Mouse (Mus musculus): Measurements from ENCODE around the gene Abtb2. TPM values are rescaled to one million over a fixed set of nuclear protein-coding genes. Genes with fewer than 3 reads are reported as not detected.

The Abtb2 gene
- total RNA-seq, 2 experiments from 2014 or later = 10.7 to 11.0 TPM

GRCm38 (mm10) chr2:103640861-103641260 is 74.8 kb downstream of the Abtb2 start:
- no peak for DNase-seq (ENCODE audit: extremely low spot score in 1 of 2, low spot score in 2 of 2)
- intact Hi-C loops (cut with DNase I) = no loop called here

DNA sequence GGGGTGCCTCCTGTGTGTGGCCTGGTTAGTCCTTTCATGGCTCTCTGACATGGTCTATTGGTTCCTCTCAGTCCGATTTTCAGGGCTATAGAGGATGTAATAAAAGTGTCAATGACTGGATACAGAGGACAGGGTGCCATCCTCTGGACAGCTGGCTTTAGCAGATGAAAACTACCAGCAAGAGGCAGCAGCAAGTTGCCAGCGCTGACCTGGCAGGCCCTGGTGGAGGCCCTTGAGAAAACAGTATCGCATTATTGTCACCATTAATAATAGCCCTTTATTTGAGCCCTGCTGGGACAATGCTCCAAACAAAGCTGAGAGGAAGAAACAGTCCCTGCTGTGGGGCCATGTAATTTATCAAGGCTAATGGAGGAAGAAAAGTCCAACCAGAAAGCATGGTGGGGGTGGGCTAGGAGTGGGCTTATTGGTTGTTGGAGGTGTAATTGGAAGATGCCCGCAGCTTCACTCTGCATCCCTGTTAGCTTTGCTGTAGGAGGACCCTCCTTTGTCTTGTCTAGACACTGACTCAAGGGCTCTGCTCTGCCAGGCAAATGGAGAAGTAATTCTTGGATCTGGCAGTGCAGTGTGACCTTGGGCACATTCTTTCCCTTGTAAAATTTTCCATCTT is 77.6 kb downstream of the Abtb2 start:
- no peak for DNase-seq (ENCODE audit: extremely low spot score in 1 of 2, low spot score in 2 of 2)
- intact Hi-C loops (cut with DNase I) = no loop called here

GRCm38 (mm10) chr2:103644418-103644817 is 78.3 kb downstream of the Abtb2 start:
- intact Hi-C loops (cut with DNase I) = no loop called here

DNA sequence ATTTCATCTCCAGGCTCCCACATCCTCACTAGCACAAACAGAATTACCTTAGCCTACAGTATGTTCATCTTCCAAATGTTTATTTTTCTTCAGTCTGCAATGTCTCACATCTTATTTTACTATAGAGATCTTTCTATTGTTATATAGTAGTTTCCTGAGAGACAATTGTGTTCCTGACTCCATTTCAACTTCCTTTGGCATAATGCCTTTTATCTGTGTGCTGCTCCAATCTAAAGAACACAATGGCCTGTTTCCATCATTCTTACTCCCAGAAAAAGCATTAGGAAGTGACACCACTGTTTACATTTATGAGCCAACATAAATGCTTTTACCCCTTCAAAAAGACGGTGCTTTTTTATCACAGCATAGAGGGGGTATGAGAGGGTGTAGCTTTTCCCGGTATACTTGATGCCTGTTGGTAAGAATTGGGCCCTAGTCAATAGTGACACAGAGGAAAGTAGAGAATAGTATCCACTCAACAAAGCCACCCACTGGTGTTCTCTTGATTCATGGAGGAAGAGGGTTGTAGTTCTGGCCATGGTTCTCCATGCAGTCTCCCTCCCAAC is 84.3 kb downstream of the Abtb2 start:
- DNase-seq (ENCODE audit: extremely low spot score in 1 of 2, low spot score in 2 of 2) = no peak
- intact Hi-C loops (cut with DNase I) = no loop called here

More at GRCm38 (mm10) chr2:103644418-103644817, 78.3 kb downstream of the Abtb2 start:
- no peak for DNase-seq (ENCODE audit: extremely low spot score in 1 of 2, low spot score in 2 of 2)

- intact Hi-C loops (cut with DNase I) = no loop called here
Observed at GRCm38 (mm10) chr2:103652121-103652520, 86.0 kb downstream of the Abtb2 start.

GRCm38 (mm10) chr2:103655037-103655436 is 88.9 kb downstream of the Abtb2 start:
- DNase-seq (ENCODE audit: extremely low spot score in 1 of 2, low spot score in 2 of 2) = no peak
- intact Hi-C loops (cut with DNase I) = no loop called here

More at GRCm38 (mm10) chr2:103652121-103652520, 86.0 kb downstream of the Abtb2 start:
- no peak for DNase-seq (ENCODE audit: extremely low spot score in 1 of 2, low spot score in 2 of 2)

- intact Hi-C loops (cut with DNase I) = no loop called here
Observed at GRCm38 (mm10) chr2:103656028-103656427, 89.9 kb downstream of the Abtb2 start.

GRCm38 (mm10) chr2:103659167-103659566 is 93.1 kb downstream of the Abtb2 start:
- no peak for DNase-seq (ENCODE audit: extremely low spot score in 1 of 2, low spot score in 2 of 2)
- intact Hi-C loops (cut with DNase I) = no loop called here

More at GRCm38 (mm10) chr2:103656028-103656427, 89.9 kb downstream of the Abtb2 start:
- no peak for DNase-seq (ENCODE audit: extremely low spot score in 1 of 2, low spot score in 2 of 2)

GRCm38 (mm10) chr2:103659648-103660556 is 93.8 kb downstream of the Abtb2 start:
- no peak for DNase-seq (ENCODE audit: extremely low spot score in 1 of 2, low spot score in 2 of 2)
- intact Hi-C loops (cut with DNase I) = no loop called here

DNA sequence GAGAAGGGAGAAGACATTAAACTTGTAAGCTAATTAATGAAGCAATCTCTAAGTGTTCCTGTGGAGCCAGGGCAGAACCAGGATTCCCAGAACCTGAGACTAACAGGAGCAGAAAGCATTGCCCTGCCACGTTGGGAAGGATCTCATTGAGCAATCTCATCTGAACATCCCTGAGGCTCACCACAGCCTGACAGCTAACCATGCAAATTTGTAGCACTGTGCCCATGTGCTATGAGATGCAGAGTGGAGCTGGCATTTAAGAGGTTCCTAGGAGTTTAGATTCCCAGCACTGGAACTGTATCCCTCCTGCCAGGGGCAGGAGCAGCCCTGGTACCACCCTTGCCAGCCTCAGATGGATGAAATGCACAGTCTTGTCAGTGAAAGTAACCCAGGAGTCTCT is 95.6 kb downstream of the Abtb2 start:
- intact Hi-C loops (cut with DNase I) = no loop called here
- no peak for DNase-seq (ENCODE audit: extremely low spot score in 1 of 2, low spot score in 2 of 2)

- intact Hi-C loops (cut with DNase I) = no loop called here
- DNase-seq (ENCODE audit: extremely low spot score in 1 of 2, low spot score in 2 of 2) = no peak
Observed at GRCm38 (mm10) chr2:103662121-103662520, 96.0 kb downstream of the Abtb2 start.

DNA sequence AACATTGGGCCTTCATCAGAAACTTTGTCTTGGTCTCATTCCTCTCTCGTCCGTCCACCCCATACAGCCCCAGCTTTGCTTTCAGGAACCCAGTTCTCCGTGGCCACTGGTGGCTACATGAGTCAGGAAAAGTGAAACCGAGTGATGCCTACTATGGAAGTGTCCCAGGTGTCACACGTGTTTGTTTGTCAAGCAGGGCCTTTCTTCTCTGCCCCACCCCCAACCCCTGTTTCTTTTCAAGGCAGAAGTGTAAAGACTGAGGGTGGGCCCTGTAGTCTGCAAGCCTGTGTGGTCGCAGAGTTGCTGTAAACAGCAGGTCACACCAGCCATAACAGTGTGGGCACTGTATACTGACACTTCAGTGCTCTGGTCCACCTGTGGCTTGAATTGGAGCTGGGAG is 98.2 kb downstream of the Abtb2 start:
- no peak for DNase-seq (ENCODE audit: extremely low spot score in 1 of 2, low spot score in 2 of 2)
- intact Hi-C loops (cut with DNase I) = no loop called here

DNA sequence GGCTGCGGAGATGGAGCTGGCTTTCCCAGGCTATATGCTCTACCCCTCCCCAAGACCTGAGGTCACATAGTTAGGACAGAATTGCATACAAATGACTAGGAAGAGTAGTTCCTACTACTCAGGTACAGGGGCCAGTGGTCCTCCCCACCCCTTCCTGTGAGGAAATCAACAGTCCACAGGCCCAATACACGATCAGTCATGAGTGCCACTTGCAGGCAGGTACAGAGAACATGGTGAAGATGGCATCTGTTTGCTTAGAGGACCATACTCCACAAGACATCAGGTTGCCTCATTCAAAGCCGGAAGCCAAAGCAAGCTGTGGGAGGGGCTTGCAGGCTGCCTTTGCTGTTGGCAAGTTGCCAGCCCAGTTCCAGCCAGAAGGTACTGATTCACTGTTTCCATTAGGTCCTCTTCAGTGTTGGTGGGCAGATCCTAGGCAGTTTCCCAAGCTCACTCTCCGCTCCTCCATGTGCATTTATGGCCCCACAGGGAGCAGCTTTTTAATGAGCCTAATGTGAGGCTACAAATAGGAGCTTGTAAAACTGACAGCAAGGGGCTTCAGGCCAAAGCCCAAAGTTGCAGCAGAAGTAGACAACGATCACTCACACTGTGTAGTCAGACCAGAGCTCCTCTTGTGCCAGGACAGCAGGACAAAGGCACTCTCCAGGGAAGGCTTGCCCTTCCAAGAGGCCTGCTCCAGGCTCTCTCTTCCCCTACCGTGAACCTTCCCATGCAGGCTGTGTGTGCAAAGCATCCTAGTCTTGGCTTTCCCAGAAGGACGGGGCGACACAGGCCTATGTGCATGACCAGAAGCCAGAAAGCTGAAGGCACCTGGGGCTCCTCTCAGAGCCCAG is 102.1 kb downstream of the Abtb2 start:
- intact Hi-C loops (cut with DNase I) = no loop called here

DNA sequence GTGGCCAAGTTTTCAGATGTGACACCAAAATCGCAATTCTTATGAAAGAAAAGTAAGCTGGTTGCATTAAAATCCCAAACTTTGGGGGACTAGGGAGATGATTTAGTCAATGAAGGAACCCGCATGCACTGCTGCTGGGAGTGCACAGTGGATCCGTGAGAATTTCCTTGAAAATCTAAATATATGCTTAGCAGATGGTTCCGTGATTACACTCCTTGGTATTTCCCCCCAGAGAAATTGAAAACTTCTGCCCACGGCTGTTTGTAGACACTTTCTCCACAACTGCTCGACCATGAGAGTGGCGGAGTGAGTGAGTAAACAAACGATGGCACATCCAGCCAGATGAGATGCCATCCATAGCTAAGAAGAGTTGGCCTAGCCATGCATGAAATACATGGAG is 102.8 kb downstream of the Abtb2 start:
- intact Hi-C loops (cut with DNase I) = no loop called here
- no peak for DNase-seq (ENCODE audit: extremely low spot score in 1 of 2, low spot score in 2 of 2)

More for the DNA sequence above, 102.1 kb downstream of the Abtb2 start:
- DNase-seq (ENCODE audit: extremely low spot score in 1 of 2, low spot score in 2 of 2) = peak; percentile 27 to 80

DNA sequence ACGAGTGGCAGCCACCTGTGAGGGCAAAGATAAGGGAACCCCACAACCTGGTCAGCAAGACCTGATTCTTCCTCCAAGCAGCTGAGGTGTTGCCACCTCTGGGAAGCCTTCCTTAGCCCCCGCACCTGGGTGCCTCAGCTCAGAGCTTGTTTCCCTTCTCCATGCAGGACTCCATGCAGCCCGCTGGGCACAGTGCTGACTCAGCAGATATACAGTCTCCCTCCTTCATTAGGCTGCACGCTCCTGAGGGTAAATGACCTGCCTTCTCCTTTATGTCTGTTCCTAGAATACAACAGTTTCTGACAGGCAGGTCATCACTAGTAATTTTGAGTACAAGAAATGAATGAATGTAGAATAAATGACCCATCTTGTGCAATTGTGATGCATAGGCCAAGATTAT is 103.5 kb downstream of the Abtb2 start:
- no peak for DNase-seq (ENCODE audit: extremely low spot score in 1 of 2, low spot score in 2 of 2)
- intact Hi-C loops (cut with DNase I) = no loop called here

DNA sequence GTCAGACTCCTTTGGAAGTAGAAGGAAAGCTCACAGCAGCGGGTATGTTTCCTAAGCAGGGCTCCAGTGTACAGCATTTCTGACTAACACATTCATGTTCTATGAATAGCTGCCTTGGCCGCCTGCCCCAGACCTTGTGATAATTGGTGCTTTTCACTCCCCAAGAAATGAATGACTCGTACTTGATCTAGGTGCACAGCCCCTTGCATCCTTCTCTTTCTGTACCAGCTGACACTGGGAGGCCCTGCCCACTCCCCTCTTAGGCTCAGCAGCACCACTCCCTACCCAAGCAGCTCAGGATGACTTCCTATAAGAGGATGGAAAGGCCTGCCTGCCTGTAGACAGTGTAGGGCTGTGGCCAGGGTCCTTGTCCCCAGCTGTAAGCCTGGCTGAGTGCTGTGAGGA is 104.2 kb downstream of the Abtb2 start:
- intact Hi-C loops (cut with DNase I) = no loop called here
- DNase-seq (ENCODE audit: extremely low spot score in 1 of 2, low spot score in 2 of 2) = peak; percentile 56 to 76

DNA sequence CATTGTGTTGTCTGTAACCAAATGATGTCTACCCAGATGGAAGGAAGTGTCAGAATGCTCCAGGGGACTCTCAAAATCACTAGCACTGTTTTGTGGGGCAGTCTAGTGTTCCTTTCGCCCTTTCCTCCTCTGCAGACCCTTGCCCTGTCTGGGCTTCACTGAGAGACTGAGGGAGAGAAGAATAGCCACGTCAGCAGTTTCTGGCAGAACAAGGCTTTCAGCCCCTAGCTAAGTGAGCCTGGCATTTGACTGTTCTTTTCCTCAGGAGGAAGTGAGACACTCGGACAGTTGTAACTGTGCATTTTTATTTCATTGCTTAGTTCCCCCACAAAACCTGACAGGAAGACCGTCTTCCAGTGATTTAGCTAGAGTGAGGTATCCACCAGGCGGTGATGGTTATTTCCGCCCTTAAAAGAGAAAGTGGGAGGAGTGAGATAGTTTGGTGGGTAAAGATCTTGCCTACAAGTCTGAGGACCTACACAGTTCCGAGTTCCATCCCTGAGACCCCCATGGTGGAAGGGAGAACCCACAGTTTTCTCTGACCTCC is 106.5 kb downstream of the Abtb2 start:
- intact Hi-C loops (cut with DNase I) = no loop called here
- no peak for DNase-seq (ENCODE audit: extremely low spot score in 1 of 2, low spot score in 2 of 2)

DNA sequence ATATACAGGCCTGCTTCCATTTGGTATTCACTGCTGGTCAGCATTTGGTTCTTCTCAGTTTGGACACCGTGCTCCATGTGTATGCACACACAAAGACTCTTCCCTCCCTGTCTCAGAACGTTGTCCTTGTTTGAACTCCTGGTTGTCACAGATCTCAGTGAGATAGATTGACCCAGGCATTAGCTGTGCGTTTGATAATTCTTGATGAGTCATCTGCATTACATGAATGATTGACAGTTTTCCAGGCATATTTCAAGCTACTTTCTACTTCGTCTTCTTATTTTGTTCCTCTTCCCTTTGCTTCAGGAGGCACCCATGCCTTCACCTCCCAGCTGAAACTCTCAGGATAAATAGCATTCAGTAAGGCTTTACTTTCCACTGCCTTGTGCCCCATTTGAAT is 107.5 kb downstream of the Abtb2 start:
- no peak for DNase-seq (ENCODE audit: extremely low spot score in 1 of 2, low spot score in 2 of 2)
- intact Hi-C loops (cut with DNase I) = no loop called here

DNA sequence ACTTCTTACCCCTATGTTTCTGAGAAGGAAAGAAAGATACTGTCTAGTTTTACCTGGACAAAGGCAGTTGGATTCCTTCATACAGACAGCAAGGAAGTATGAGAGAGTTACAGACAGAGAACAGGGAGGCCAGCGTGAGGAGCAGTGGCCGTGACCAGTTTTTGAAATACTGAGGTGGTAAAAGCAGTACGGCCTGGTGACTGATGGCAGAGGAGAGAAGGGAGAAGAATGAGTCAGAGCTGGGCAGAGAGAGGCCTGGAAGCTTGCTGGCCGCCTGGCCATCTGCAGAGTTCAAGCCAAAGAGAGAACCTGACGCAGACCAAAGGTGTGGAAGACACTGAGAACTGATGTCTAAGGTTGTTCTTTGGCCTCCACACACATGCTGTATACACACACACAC is 109.3 kb downstream of the Abtb2 start:
- intact Hi-C loops (cut with DNase I) = no loop called here

More for the DNA sequence above, 109.3 kb downstream of the Abtb2 start:
- no peak for DNase-seq (ENCODE audit: extremely low spot score in 1 of 2, low spot score in 2 of 2)

Measured in left cerebral cortex, postnatal 10 days (tissue).